Mouse (Mus musculus) ES-E14 (cell line): ENCODE data around the gene Uchl5.

Experiments
- CHD2 ChIP-seq: IDR thresholded peaks from 2 replicates; pipeline ENCODE4 v1.6.1; 2014; ENCODE audit warnings: mild to moderate bottlenecking, low read depth, low read length, inconsistent platforms
- HCFC1 ChIP-seq: IDR thresholded peaks from 2 replicates; pipeline ENCODE4 v1.6.1; 2012; ENCODE audit warnings: low read length, inconsistent platforms, borderline replicate concordance; ENCODE audit not compliant: insufficient read depth
- MAFK ChIP-seq: IDR thresholded peaks from 2 replicates; pipeline ENCODE4 v1.6.1; 2014; ENCODE audit warnings: mild to moderate bottlenecking, low read depth, low read length, inconsistent platforms; ENCODE audit not compliant: insufficient read depth
- ZNF384 ChIP-seq: IDR thresholded peaks from 2 replicates; pipeline ENCODE4 v1.6.1; 2012; ENCODE audit warnings: low read depth, low read length, inconsistent platforms

- no peak for TF ChIP-seq ZNF384
- TF ChIP-seq CHD2, result no peak
- TF ChIP-seq MAFK, result no peak
- no peak for TF ChIP-seq HCFC1
These were observed 10.8 kb upstream of the Uchl5 start for GRCm38 (mm10) chr1:143766238-143766637.
